Mouse (Mus musculus) liver, adult 2 months (tissue): ENCODE measurements around the gene Il13ra1. TPM values are rescaled to one million over a fixed set of nuclear protein-coding genes. Genes with fewer than 3 reads are reported as not detected.

Source experiments
- DNase-seq: peaks from one replicate; pipeline ENCODE4 v3.0.0-alpha.2; 2011; ENCODE audit warnings: low read depth, low spot score; ENCODE audit errors: extremely low read depth
- H3K27ac ChIP-seq: fragments of 200-500 bp; replicated peaks from 2 replicates; pipeline ENCODE4 v1.5.1; 2012; ENCODE audit warnings: low read depth, mild to moderate bottlenecking, control low read depth, inconsistent platforms, low read length; ENCODE audit not compliant: insufficient read depth
- H3K27me3 ChIP-seq: fragments of 200-500 bp; 2 replicates; pipeline ENCODE4 v1.6.1; 2012; ENCODE audit warnings: mild to moderate bottlenecking, moderate library complexity, low read length, inconsistent platforms; ENCODE audit not compliant: control insufficient read depth, insufficient read depth
- H3K36me3 ChIP-seq: fragments of 200-500 bp; 2 replicates; pipeline ENCODE4 v1.6.1; 2012; ENCODE audit warnings: low read length, inconsistent platforms; ENCODE audit not compliant: control insufficient read depth, insufficient read depth
- H3K4me1 ChIP-seq: fragments of 200-500 bp; 2 replicates; pipeline ENCODE4 v1.6.1; 2011; ENCODE audit warnings: low read length; ENCODE audit not compliant: control insufficient read depth, insufficient read depth
- H3K4me3 ChIP-seq: fragments of 200-500 bp; 2 replicates; pipeline ENCODE4 v1.5.1; 2011; ENCODE audit warnings: low read depth, mild to moderate bottlenecking, control low read depth, low read length, moderate library complexity; ENCODE audit not compliant: insufficient read depth
- H3K79me2 ChIP-seq: fragments of 200-500 bp; 2 replicates; pipeline ENCODE4 v1.6.1; 2012; ENCODE audit warnings: inconsistent platforms, mild to moderate bottlenecking, low read length, moderate library complexity; ENCODE audit not compliant: control insufficient read depth, insufficient read depth
- H3K9ac ChIP-seq: fragments of 200-500 bp; 2 replicates; pipeline ENCODE4 v1.6.1; 2012; ENCODE audit warnings: low read depth, mild to moderate bottlenecking, control low read depth, inconsistent platforms, low read length
- CTCF ChIP-seq: fragments of 200-500 bp; IDR thresholded peaks from 2 replicates; pipeline ENCODE4 v1.5.1; 2011; ENCODE audit warnings: low read depth, low read length, control low read depth
- POLR2A ChIP-seq: fragments of 200-500 bp; IDR thresholded peaks from 2 replicates; pipeline ENCODE4 v1.6.1; 2011; ENCODE audit warnings: low read length, control low read depth; ENCODE audit not compliant: insufficient read depth; ENCODE audit errors: extremely low read depth
- WGBS: fragments of 180-500 bp; shearing (Covaris S2); methylation state at CpG from one replicate; pipeline ENCODE4 v1.1.7; 2018; 5-methylcytosine and 5-hydroxymethylcytosine counted together
- polyA plus RNA-seq: library from polyadenylated mRNA; depleted of rRNA; stranded (reverse); fragments of >200 nt; gene quantifications from 2 replicates; pipeline ENCODE4 v1.2.3, GENCODE M21; 2012
- total RNA-seq: library from RNA; depleted of rRNA; stranded (reverse); fragments of >200 nt; gene quantifications from 2 replicates; pipeline ENCODE4 v1.2.3, GENCODE M21; 2014

Il13ra1 gene
- total and polyA plus RNA-seq, 2 experiments = 7.3 to 44.3 TPM

DNA sequence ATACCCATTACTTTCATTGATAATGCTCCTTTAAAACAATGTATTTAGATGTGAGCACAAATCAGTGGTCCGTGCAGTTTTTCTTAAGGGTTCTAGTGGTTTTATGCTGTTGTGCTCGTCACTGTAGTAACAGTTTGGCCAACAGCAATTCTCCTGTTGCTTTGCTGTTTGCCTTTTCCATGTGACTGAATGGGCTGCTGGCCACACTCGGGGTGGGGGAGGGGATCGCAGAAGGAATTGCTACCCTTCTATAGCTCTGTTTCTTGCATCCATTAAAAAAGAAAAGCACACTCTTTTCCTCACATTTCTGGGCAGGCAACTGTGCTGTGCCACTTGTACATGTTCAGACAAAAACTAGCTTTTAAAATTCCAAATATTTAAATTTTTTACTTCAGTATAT lies 49.7 kb downstream of the Il13ra1 start:
- WGBS = 34% methylated on average over 4 of the region's 4 CpGs
- H3K27me3 ChIP-seq = no peaks in the 10 kb centered on the region
- no peak overlapping the region for H3K9ac ChIP-seq
- H3K27ac ChIP-seq = no peak overlapping the region
- no peaks in the 10 kb centered on the region for H3K4me1 ChIP-seq
- no peak overlapping the region for H3K4me3 ChIP-seq
- no peak for DNase-seq
- peaks cover 2% of the 10 kb centered on the region; the same call in 1 of the 2 replicates for H3K36me3 ChIP-seq
- TF ChIP-seq POLR2A = no peak
- H3K79me2 ChIP-seq = no peaks in the 10 kb centered on the region

DNA sequence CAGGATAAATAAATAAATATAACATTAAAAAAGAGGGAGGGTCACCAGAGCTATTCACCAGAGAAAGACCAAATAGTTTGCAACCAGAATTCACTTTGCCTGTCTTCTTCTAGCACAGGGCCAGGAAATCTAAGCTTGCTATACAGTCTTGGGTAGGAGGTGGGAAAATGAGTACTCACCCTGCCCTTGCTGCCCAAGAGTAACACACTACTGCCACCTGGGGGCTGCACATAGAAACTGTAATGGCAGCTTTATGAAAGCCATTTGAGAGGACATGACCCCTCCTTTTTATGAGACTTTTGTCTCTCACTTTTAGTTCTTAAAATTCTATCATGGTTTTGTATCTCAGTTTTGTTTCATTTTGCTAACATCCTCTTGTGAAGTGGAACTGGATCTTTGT lies 71.7 kb downstream of the Il13ra1 start:
- H3K4me3 ChIP-seq = no peak overlapping the region
- no peak for TF ChIP-seq POLR2A
- peak; percentile 57 for TF ChIP-seq CTCF
- H3K36me3 ChIP-seq = no peaks in the 10 kb centered on the region
- no peak overlapping the region for H3K27ac ChIP-seq
- no peaks in the 10 kb centered on the region for H3K79me2 ChIP-seq
- H3K9ac ChIP-seq = no peak overlapping the region
- no peaks in the 10 kb centered on the region for H3K4me1 ChIP-seq
- H3K27me3 ChIP-seq = no peaks in the 10 kb centered on the region
- DNase-seq = peak; percentile 18

DNA sequence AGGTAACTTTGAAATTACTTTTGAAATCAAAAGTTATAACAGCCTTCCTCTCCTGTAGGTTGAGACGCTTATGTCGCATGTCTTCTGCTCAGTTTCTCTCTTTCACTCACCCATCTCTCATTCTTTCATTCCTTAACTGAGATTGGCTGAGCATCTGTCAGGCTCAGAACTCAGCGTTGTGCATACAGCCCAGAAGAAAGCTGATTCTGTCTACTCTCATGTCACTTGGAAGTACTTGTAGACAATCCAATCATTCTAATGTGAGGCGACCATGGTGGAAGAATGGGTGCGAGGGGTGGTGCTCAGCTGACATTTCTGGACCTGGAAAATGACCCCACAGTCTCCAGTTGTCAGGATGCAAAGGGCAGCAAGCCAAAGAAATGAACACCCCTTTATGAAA lies 74.1 kb downstream of the Il13ra1 start:
- Histone ChIP-seq H3K4me3 (no peak overlapping the region), H3K9ac (no peak overlapping the region), H3K36me3 (no peaks in the 10 kb centered on the region), H3K27me3 (no peaks in the 10 kb centered on the region), H3K4me1 (no peaks in the 10 kb centered on the region), H3K79me2 (no peaks in the 10 kb centered on the region), H3K27ac (no peak overlapping the region)
- no peak for DNase-seq
- WGBS = 74% methylated on average over 5 of the region's 5 CpGs
- TF ChIP-seq CTCF = no peak
- no peak for TF ChIP-seq POLR2A

DNA sequence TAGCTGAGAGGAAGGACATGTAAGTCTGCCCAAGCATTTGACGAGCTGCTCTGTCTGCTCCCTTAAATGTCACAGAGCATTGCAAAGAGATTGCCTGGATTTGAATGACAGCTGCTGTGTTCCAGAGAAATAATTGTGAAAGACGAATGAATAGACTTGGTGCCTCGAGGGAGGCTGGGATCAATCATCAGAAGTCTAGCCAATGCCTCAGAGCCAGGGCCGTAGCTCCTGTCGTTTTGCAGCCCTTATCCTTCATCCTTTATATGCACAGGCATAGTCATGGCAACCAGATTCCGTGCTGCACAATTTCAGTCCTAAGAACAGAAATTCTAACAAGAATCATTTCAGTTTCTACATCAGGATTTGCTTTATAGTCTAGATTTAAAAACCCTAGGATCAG lies 74.5 kb downstream of the Il13ra1 start:
- DNase-seq = no peak
- Histone ChIP-seq H3K4me3 (no peak overlapping the region), H3K27me3 (no peaks in the 10 kb centered on the region), H3K27ac (no peak overlapping the region), H3K9ac (no peak overlapping the region), H3K36me3 (no peaks in the 10 kb centered on the region), H3K79me2 (no peaks in the 10 kb centered on the region), H3K4me1 (no peaks in the 10 kb centered on the region)
- TF ChIP-seq POLR2A (no peak), CTCF (no peak)
- WGBS = 53% methylated on average over 6 of the region's 6 CpGs

DNA sequence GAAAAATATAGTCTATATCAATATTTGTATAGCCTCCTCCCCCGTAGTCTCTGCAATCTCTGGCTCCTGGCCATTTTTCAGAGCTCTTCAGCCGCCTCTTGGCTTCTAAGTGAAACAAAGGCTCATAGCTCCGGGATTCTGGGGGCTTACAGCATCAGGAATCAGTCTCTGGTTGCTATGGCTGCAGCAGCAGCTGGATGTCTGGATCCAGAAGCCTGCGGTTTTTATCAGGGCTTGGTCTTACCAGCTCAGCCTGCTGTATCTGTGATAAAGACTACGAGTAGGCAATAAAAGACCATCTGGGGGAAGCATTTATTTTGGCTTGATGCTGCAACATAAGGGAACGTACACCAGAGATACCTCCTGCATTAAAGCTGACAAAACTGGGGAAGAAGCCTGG lies 82.0 kb downstream of the Il13ra1 start:
- Histone ChIP-seq H3K9ac (no peak overlapping the region), H3K27me3 (no peaks in the 10 kb centered on the region), H3K4me1 (no peaks in the 10 kb centered on the region), H3K27ac (no peak overlapping the region), H3K36me3 (no peaks in the 10 kb centered on the region), H3K4me3 (no peak overlapping the region), H3K79me2 (no peaks in the 10 kb centered on the region)
- DNase-seq = no peak
- 35% methylated on average over 6 of the region's 6 CpGs for WGBS
- TF ChIP-seq POLR2A = no peak
- TF ChIP-seq CTCF = no peak

DNA sequence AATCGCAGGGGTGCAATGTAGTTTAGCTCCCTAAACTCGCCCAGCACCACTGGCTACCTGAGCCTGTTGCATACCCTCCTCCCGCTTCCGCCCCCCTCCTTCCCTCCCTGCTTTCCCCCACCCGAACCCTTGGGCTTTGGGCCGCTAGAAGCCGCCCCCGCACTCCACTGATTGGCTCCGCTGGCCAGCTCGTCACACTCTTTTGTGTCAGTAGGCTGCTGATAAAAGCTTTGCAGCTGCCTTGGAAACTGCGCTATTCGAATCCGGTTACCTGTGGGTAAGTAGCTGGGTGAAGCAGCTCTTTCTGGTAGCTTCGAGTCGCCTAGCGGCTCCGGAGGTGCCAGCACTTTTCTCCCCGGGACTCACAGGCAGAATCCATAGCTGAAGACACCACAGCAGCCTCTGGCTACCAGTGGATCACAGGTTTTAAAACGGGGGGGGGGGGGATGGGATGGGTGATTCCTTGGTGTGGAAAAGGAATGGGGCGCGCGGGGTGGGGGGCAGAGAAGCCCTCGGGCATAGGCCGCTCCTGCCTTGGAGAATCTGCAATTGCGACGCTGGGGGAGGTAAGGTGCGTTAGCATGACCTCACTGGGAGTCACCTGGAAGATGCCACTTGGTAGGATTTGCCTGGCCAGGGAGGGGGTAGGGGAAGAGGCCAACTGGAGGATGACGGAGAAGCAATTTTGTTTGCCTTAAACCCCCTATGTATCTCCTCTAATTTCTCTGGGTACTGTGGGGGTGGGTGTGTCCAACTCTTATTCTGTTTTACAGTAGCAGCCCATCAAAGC lies 84.0 kb downstream of the Il13ra1 start, which contains the start of gene Zcchc12:
Gene Zcchc12 (plus strand): TSS at position 169 of the 790 bp plus-strand sequence.
- Histone ChIP-seq H3K27ac (no peak within 1 kb of the TSS), H3K27me3 (no peaks in the 10 kb centered on the region), H3K36me3 (no peaks in the 10 kb centered on the region), H3K4me3 (no peak within 1 kb of the TSS), H3K4me1 (no peaks in the 10 kb centered on the region), H3K79me2 (no peaks in the 10 kb centered on the region), H3K9ac (no peak within 1 kb of the TSS)
- DNase-seq = no peak
- TF ChIP-seq POLR2A (no peak), CTCF (no peak)
- WGBS = 3% methylated on average over 26 of the region's 28 CpGs
